Mouse (Mus musculus) frontal cortex, postnatal 14 days (tissue): Measurements from ENCODE around the gene Mnt.

Experiments used
- DNase-seq, 2 experiments: peaks; one replicate each; pipeline ENCODE4 v3.0.0; 2022; ENCODE audit warnings: low spot score in 2 of 2

The Mnt gene

DNA sequence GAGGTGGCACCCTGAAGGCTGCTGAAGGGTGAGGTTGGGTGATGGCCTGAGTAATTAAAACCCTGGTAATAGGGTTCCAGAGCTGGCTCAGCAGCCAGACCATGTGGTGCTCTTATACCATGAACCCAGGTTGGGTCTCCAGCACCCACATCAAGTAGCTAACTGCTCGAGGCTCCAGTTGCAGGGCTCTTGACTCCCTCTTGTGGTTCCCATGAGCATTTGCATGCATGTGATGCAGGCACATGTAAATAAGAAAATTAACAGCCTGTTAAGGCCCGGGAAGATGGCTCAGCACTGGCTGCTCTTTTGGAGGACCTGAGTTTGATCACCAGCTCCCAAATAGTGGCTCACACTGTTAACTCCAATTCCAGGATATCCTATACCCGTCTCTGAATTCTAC, 15.1 kb downstream of the Mnt start:
- no peak for DNase-seq

DNA sequence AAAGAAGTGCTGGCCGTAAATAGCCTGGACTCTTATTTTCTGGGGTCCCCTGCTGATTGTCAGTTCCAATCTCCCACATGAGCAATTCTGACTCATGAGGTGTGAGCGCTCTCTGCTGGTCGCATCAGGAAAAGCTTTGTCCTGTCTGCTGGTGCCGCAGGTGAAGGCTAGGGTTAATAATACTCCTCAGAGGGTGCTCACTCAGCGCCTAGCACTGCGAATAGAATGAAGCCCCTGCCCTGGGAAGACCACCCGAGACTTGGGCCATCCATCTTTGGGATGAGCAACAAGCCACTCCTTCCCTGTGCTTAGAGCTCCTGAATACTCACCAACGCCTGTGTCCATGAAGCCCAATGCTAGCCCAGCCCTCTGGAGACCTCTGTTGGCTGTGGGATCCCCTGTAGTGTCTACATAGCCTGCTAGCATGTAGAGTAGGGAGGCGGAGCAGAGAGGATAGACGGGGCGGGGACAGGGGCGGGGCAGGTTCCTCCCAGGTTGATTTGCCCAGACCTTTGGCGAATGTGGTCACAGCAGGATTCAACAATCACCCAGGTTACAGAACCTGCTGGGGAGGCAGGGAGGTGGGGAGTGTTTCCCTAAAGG, 17.3 kb downstream of the Mnt start:
- DNase-seq: peak; percentile 60 to 72

DNA sequence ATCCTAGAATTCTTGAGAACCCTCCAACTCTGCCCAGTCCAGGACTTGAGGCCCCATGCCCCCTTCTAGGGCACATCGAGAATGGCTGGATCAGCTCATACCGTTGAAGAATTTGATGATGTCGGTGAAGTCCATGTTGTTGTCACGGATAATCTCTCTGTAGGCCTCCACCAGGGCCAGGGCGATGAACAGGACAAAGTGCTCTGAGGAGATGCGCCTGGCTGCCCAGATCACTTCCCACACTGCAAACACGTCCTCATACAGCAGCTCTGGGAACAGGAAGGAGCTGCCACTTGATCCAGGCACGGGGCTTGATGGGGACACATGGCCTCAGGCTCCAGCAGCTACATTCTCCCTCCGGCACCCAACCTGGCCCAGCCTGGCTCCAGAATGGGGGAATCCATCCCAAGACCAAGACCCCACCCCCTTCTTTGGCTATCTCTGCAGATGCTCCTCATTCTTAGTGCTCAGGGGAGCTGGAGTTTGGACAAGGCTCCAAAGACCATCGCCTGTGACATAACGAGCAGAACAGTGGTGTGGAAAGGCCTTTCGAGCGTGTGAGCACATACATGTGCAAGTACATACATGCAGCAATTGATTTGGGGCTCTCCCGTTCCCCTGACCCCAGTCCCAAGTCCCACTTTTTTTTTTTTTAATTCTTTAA, 20.4 kb downstream of the Mnt start:
- DNase-seq: no peak

DNA sequence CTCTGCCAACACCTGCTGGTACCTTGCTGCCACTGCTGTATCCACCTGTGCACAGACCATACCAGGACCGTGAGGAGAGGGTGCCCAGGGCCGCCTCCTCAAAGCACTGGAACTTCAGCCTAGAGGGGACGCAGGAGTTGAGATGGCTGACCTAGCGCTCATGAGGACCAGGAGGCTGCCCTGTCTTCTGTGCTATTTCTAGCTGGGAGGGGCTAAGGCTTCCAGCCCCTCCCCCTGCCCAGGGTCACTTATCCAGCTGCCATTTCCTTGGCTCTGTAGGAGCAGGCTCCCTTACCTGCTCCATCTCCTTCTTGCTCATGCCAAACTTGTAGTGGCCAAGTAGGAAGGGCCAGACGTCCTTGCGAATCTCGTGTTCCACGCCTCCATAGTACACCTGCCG, 27.0 kb downstream of the Mnt start:
- DNase-seq: no peak

DNA sequence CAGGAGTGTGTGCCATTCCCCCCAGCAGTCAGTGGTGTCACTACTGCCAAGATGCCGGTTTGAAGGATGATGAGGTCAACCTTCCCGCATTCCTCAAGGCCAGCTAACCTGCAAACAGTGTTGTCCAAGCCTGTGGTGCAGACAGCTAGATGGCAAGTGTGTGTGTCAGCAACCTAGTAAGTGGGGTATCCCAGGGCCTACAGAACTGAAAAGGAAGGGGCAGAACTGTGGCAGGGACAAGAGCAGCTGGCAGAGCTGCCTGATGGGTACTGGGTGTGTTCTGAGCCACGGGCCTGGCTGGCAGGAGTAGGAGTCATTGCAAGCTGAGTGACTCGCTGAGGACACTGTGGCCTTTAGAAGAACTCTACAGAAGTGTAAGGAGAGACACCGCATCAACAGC, 31.4 kb downstream of the Mnt start:
- no peak for DNase-seq

DNA sequence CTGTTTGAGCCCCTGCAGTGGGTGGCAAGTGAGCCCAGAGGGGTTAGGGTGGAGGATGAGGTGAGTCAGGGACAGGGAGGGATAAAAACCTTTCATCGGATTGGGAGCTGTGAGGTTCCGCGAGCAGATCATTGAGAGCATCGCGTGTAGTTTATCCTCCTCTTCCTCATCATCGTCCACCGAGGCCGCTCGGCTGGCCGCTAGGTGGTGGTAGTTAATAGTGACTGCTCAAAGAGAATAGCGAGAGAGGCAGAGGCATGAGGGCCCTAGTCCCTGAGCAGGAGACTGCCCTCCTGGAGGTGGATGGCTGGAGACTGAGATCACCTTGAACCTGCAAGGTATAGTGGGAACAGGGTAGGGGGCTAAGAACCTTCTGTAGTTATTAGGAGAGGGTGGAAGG, 32.8 kb downstream of the Mnt start:
- no peak for DNase-seq

DNA sequence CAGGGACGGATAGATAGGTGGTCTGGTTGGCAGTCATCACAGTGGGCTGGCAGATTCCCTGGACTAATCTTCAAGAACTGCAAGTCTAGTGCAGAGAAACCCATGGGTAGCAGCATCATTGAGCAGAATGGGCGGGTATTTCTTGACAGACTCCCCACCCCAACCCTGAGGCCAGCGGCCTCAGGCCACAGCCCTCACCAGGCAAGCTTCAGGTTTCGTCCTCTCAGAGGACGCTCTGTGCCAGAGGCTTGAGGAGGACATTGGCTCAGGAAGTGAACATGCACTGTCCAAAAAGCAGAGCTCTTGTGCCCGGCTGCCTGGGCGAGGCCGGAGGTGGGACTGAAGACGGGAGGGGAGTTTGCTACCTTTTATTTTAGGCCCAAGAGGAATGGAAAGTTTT, 33.7 kb downstream of the Mnt start:
- DNase-seq: no peak

DNA sequence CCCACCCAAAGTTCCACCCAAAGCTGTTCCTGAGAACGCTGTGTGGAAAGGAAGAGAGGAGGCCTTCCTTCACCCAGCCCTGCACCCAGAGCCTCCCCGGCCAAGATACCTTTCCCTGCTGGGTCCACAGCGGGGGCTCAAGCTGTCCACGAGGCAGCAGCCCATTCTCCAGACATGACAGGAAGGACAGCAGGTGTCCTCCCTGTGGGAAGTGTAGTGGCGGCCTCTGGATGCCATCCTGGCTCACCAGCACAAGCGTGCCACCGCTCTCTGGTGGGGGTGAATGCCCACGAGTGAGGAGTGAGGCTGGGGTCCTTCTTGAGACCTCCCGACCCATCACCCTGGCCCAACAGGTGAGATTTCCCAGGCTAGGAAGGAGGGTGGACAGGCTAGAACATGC, 34.5 kb downstream of the Mnt start:
- DNase-seq: no peak

DNA sequence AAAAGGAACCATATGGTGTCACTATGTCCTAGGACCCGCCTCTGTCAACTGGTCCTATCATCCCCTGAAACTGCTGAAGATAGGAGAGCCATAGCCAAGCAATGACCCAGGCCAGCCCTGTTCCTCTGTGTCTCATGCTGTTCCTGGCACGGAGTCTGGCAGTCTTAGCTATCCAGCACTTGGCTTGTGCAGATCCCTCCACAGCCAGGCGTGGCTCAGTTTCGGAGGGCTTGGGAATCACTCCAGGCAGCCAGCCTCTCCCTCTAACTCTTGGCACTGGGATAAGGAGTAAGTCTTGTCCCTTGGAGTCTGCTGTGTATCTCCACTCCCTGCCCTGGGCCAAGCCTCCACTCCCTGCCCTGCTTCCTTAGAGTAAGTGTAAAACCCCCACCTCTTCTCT, 35.9 kb downstream of the Mnt start:
- no peak for DNase-seq

DNA sequence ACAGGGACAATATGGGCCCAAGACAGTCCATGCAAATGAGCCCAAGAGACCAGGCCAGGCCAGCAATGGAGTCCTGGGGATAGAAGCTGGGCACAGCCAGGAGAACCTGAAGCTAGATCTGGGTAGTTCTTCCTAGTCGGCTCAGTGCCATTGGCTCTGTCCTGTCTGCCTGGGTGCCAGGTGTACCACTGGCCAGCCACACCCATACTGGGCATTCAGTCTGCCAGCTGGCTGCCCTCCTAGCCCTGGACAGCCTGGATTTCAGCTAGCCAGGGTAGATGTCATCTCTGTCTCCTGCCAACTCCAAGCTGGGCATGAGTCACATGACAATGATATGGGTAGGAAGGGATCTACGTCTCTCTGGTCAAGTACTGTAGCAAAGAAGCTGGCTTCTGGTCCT, 36.5 kb downstream of the Mnt start:
- no peak for DNase-seq

DNA sequence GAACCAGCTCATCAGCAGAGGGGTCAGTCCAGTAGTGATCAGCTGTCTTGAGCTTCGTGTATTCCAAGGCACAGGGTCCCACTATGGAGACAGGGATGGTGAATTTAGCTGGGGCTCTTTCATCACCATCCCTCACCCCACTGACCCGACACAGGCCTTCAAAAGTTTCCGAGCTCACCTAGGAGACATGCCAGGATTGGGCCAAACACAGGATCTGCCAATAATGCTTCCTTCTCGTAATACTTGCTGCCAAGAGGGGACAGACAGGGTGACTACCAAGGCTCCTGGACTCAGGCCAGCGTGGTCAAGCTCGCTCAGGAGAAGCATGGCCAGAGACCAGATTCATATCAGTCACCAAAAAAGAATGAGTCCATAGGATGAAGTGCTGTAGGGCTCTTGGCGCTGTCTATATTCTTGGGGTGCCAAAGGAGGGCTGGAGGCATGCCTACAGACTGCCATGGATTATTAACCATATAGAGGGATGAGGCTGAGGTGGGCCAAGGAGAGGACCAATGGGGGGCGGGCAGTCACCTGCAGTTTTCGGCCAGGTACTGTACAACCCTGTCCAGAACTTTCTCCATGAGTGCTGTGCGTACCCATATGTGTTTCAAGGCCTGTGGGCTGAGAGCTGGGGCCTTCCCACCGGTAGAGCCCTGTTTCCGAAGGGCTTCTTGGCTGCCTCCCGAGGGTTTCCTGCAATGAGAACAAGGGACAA, 37.5 kb downstream of the Mnt start:
- DNase-seq: no peak

DNA sequence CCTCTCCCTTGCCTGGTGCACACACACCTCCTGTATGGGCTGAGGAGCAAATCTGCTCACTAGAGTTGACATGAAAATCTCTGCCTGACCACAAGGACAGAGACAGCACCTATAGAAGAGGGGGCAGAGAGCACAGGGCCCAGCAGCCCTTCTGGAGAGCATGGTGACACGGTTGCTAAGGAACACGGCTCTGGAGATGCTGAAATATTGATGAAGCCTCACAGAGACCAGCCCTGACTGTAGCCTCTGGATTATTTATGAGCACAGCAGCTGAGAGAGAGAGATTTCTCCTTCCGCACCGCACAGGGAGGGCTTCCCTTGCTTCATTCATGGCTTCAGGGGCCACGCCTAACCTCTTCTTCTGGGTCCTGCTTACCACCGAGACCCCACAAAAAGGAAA, 38.9 kb downstream of the Mnt start:
- DNase-seq: no peak

DNA sequence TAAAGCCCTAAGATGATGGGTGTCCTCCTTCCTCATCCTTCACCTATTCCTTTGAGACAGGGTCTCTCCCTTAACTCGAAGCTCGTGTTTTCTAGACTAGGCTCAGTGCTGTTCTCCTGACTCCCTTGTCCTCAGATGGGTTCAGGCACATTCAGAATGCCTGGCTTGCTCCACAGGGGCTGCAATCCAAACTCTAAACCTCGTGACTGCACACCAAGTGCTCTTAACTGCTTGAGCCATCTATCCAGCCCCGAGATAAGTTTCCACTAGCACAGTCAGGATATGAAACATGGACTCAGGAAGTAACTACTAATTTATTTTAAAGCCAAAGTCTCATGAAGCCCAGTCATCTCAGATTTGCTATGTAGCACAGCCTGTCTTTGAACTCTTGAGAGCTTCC, 39.8 kb downstream of the Mnt start:
- DNase-seq: no peak

DNA sequence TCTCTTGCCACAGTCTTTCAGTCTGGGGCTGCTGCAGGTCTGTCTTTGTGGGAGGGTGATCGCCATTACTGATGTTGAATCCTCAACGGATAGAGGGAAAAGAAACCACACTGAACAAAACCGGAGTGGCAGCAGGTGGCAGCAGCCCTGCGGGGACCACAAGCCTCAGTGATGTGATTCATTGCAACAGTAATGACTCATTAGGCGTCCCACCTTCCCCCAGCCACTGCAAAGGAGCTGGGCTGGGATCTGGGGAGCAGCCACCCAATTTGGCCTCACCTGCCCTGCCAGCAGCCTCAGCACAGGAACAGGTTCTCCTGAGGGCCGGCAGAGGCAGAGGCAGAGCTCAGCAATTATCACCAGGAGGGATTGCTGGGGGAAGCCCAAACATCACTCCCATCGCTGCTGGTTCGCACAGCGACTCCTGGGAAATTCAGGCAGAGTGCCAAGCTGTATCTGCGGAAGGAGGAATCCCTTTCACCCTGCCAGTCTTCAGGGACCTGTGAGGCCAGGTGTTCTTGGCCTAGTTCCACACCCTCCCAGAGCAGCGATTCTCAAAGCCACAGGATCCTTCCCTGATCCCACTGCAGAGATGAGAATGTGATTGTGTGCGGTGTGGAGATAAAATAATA, 40.4 kb downstream of the Mnt start:
- peak in 1 of 2 experiments; percentile 45 for DNase-seq

DNA sequence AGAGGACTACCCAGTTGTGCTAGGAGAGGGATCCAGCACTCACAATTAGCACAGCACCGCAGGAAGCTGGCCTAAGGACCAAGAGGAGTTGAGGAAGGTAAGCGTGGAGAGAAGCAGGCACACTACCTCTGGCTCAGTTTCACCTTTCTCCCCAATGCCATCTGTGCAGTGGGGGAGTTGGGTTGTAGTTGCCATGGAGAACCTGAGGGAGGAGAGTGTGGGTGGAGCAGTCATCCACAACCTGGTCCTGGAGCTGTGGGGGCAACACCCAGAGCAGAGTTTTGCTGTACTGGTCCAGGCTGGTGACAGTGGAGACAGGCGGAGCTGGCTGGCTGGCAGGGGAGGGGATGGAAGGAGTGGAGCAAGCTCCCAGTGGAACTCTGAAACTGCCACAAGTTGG, 43.9 kb downstream of the Mnt start:
- no peak for DNase-seq

DNA sequence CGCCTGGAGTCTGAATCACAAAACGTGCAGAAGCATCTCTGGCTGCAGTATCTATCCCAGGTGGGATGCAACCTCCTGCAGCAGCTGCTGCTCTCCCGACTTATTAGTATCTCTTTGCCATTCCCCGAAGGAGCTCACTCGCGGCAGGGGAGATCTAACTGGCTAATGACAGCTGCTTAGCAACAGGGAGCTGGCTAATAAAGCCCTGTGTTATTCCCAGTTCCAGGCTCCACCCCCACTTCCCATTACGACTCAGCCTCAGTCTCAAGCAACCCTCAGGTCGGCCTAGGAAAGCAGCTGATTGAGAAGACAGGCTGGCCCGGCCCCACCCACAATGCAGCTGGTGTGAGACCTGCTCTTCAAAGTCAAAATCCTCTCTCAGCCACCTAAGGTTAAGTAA, 46.1 kb downstream of the Mnt start:
- DNase-seq: peak; percentile 64 to 74

DNA sequence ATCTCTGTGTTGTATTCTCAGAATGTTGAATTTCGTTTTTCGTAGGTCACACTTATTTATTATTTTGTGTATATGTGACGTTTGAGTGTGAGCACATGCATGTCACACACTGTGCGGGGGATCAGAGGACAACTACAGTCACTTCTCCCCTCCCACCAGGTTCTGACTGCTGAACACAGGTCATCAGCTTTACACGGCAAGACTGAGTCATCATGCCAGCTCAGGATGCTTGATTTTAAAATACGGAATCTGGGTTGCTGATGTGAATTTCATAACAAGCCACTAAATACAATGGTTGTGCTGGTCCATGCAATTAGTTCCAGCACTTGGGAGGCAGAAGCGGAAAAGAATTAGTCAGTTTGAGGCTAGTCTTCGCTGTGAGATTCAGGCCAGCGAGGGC, 50.3 kb downstream of the Mnt start:
- DNase-seq: no peak

DNA sequence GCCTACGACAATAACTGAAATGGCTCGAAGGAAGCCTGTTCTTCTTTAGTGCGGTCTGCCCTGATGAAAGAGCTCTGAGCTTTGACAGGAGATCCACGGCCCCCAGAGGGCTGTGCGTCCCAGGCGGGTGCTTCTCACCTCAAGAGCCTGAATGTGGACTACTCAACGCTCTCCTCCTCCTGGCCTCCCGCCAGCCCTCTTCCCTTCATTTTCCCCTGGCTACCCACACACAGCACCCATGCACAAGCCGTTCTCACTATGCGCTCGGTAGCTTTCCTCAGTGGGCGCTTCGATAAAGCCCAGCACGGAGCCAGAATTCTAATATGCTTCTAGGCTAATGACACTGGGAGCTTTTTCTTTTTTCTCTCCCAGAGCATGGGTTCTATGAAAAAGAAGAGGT, 51.3 kb downstream of the Mnt start:
- no peak for DNase-seq

DNA sequence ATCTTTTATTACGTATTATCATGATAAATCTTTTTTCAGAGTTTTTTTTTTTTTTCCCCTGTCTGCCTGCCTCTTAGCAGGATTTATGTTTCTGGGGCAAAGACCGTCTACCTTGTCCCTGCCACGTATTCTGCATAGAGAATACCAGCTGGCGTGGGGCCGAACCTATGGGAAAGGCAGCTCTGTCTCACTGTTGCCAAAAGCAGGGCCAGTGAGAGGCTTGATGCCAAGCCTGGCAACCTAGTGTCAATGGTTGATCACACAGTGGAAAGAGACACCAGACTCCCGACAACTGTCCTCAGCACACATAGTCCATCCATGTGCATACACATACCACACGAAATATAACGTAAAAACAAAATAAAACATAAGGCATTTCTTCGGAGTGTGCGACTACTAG, 52.4 kb downstream of the Mnt start:
- DNase-seq: no peak

DNA sequence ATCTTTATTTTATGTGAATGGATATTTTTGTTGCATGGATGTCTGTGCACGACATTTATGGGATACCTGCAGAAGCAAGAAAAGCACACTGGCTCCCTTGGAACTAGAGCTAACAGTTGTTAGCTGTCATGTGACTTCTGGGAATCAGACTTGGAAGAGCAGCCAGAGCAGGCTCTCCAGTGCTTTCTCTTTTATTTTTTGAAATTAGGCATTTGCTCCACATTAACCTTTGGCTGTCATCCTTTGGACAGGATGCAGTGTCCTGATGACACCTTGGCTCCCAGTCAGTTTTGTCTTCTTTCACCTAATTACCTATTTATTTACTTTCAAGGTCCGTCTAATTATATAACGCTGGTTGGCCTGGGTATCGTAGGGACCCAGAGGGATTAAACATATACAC, 63.9 kb downstream of the Mnt start:
- no peak for DNase-seq
